16 mouse cellular contexts compared by ENCODE assay signal in the genomic region with DNA sequence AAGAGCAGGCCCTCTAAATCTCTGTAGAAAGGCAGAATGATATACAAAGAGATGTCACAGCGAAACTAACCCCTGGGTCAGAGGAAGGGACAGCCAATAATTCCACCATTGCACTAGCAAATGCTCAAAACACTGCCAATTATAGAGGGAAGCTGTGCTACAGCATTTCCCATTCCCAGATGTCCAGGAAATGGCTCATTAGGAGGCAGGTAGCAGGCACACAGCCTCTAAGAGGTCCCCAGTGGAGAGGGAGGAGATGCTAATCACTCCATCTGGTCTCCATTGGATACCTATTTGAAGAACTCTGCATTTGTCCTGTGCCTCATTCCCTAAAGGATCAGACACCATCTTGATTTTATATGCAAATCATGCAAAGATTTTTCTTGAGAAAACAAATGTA. TPM values are rescaled to one million over a fixed set of nuclear protein-coding genes. Genes with fewer than 3 reads are reported as not detected.
DNase-seq lines count a peak whose midpoint lies in the region; ATAC-seq lines count a peak whose summit lies in the region.
"Had no signal": no experiment of that assay in that cellular context is flagged by ENCODE, and none has a peak within 500 bp of the region (broad histone marks: within the 10 kb centered on the region; RNA-seq: fewer than 3 reads in every experiment).

No protein-coding gene starts in this region.

- 59% methylated on average over 1 of the region's 1 CpGs for WGBS in neural tube, embryonic 14.5 days
- 50% methylated on average over 1 of the region's 1 CpGs for WGBS in neural tube, embryonic 15.5 days
- WGBS in embryonic facial prominence, embryonic 11.5 days = 43% methylated on average over 1 of the region's 1 CpGs
- WGBS in hindbrain, embryonic 15.5 days = 70% methylated on average over 1 of the region's 1 CpGs
- 50% methylated on average over 1 of the region's 1 CpGs for WGBS in midbrain, embryonic 16.5 days

- H3K27me3 ChIP-seq in neural tube, embryonic 14.5 days (ENCODE audit: control insufficient read depth, insufficient read depth, low read length) = no peaks in the 10 kb centered on the region
- H3K27me3 ChIP-seq in neural tube, embryonic 15.5 days (replicated peaks) = no peaks in the 10 kb centered on the region
- no peaks in the 10 kb centered on the region for H3K27me3 ChIP-seq in embryonic facial prominence, embryonic 11.5 days (ENCODE audit: control insufficient read depth, insufficient read depth, low read length)
- H3K27me3 ChIP-seq in hindbrain, embryonic 15.5 days = no peaks in the 10 kb centered on the region
- H3K27me3 ChIP-seq in midbrain, embryonic 16.5 days (ENCODE audit: control insufficient read depth, insufficient read depth, low read depth, low read length) = no peaks in the 10 kb centered on the region

- H3K4me3 ChIP-seq in neural tube, embryonic 14.5 days (ENCODE audit: low read depth, low read length) = no peak overlapping the region
- no peak overlapping the region for H3K4me3 ChIP-seq in neural tube, embryonic 15.5 days (replicated peaks)
- no peak overlapping the region for H3K4me3 ChIP-seq in embryonic facial prominence, embryonic 11.5 days (ENCODE audit: low read depth, low read length)
- no peak overlapping the region for H3K4me3 ChIP-seq in hindbrain, embryonic 15.5 days
- no peak overlapping the region for H3K4me3 ChIP-seq in midbrain, embryonic 16.5 days (ENCODE audit: low read depth, low read length)
- H3K4me3 ChIP-seq: erythroblast, embryonic 14.5 days; gastrocnemius, adult 2 months had no signal

- ATAC-seq in neural tube, embryonic 14.5 days (ENCODE audit: low read depth) = peak; percentile 68; the same call in 1 of the 2 replicates
- no peak for ATAC-seq in neural tube, embryonic 15.5 days (ENCODE audit: low FRiP score)
- ATAC-seq in embryonic facial prominence, embryonic 11.5 days (replicated peaks; ENCODE audit: insufficient number of reproducible peaks, low FRiP score, low TSS enrichment, low read depth) = 0 out of 2 replicates have a peak, but pooled peaks have one; percentile 52
- no peak for ATAC-seq in hindbrain, embryonic 15.5 days (ENCODE audit: low FRiP score, low read depth)
- peak; percentile 84 for ATAC-seq in midbrain, embryonic 16.5 days

- no peak overlapping the region for H3K4me2 ChIP-seq in neural tube, embryonic 14.5 days (ENCODE audit: low read depth, low read length)
- no peak overlapping the region for H3K4me2 ChIP-seq in neural tube, embryonic 15.5 days
- H3K4me2 ChIP-seq in embryonic facial prominence, embryonic 11.5 days (ENCODE audit: low read depth, low read length) = no peak overlapping the region
- H3K4me2 ChIP-seq in hindbrain, embryonic 15.5 days = no peak overlapping the region
- H3K4me2 ChIP-seq in midbrain, embryonic 16.5 days (ENCODE audit: low read length) = no peak overlapping the region
- H3K4me2 ChIP-seq: lung, embryonic 14.5 days had no signal

- H3K9ac ChIP-seq in neural tube, embryonic 14.5 days (replicated peaks; ENCODE audit: low read depth, low read length) = no peak overlapping the region
- H3K9ac ChIP-seq in neural tube, embryonic 15.5 days (replicated peaks) = no peak overlapping the region
- no peak overlapping the region for H3K9ac ChIP-seq in embryonic facial prominence, embryonic 11.5 days (replicated peaks; ENCODE audit: low read length)
- no peak overlapping the region for H3K9ac ChIP-seq in hindbrain, embryonic 15.5 days
- H3K9ac ChIP-seq in midbrain, embryonic 16.5 days (ENCODE audit: low read depth, low read length) = no peak overlapping the region
- H3K9ac ChIP-seq: lung, embryonic 14.5 days had no signal

- H3K9me3 ChIP-seq in neural tube, embryonic 14.5 days (ENCODE audit: control insufficient read depth, low read length) = no peaks in the 10 kb centered on the region
- no peaks in the 10 kb centered on the region for H3K9me3 ChIP-seq in neural tube, embryonic 15.5 days (replicated peaks)
- no peaks in the 10 kb centered on the region for H3K9me3 ChIP-seq in embryonic facial prominence, embryonic 11.5 days (replicated peaks; ENCODE audit: control insufficient read depth, low read length)
- no peaks in the 10 kb centered on the region for H3K9me3 ChIP-seq in hindbrain, embryonic 15.5 days
- no peaks in the 10 kb centered on the region for H3K9me3 ChIP-seq in midbrain, embryonic 16.5 days (replicated peaks; ENCODE audit: control insufficient read depth, low read length, poor library complexity, severe bottlenecking)

- no peak overlapping the region for H3K27ac ChIP-seq in neural tube, embryonic 14.5 days (ENCODE audit: low read depth, low read length)
- H3K27ac ChIP-seq in neural tube, embryonic 15.5 days (replicated peaks) = no peak overlapping the region
- H3K27ac ChIP-seq in embryonic facial prominence, embryonic 11.5 days (replicated peaks; ENCODE audit: low read depth, low read length) = no peak overlapping the region
- peak overlapping the region; percentile 25; the same call in 1 of the 2 replicates for H3K27ac ChIP-seq in hindbrain, embryonic 15.5 days (replicated peaks)
- H3K27ac ChIP-seq in midbrain, embryonic 16.5 days (ENCODE audit: low read length) = 0 out of 2 replicates have a peak overlapping the region, but pooled peaks have one; percentile 17
- H3K27ac ChIP-seq: gastrocnemius, adult 2 months had no signal

- no peaks in the 10 kb centered on the region for H3K36me3 ChIP-seq in neural tube, embryonic 14.5 days (ENCODE audit: control insufficient read depth, insufficient read depth, low read length)
- H3K36me3 ChIP-seq in neural tube, embryonic 15.5 days = no peaks in the 10 kb centered on the region
- no peaks in the 10 kb centered on the region for H3K36me3 ChIP-seq in embryonic facial prominence, embryonic 11.5 days (replicated peaks; ENCODE audit: control insufficient read depth, insufficient read depth, low read depth, low read length)
- H3K36me3 ChIP-seq in hindbrain, embryonic 15.5 days = no peaks in the 10 kb centered on the region
- H3K36me3 ChIP-seq in midbrain, embryonic 16.5 days (ENCODE audit: control insufficient read depth, insufficient read depth, low read length) = no peaks in the 10 kb centered on the region

- no peaks in the 10 kb centered on the region for H3K4me1 ChIP-seq in neural tube, embryonic 14.5 days (ENCODE audit: control insufficient read depth, insufficient read depth, low read length)
- 0 out of 2 replicates have a peak, but pooled peaks cover 3% of the 10 kb centered on the region for H3K4me1 ChIP-seq in neural tube, embryonic 15.5 days
- 0 out of 2 replicates have a peak, but pooled peaks cover 2% of the 10 kb centered on the region for H3K4me1 ChIP-seq in embryonic facial prominence, embryonic 11.5 days (ENCODE audit: control insufficient read depth, insufficient read depth, low read length)
- 0 out of 2 replicates have a peak, but pooled peaks cover 10% of the 10 kb centered on the region for H3K4me1 ChIP-seq in hindbrain, embryonic 15.5 days (replicated peaks)
- H3K4me1 ChIP-seq in midbrain, embryonic 16.5 days (ENCODE audit: control insufficient read depth, insufficient read depth, low read length) = peaks cover 7% of the 10 kb centered on the region; the same call in 1 of the 2 replicates

- peak; percentile 75 for DNase-seq in embryonic facial prominence, embryonic 11.5 days (ENCODE audit: low spot score)
- no peak for DNase-seq in lung, postnatal 4 days
- DNase-seq in thymus, postnatal 14 days = no peak
- DNase-seq in right cerebral cortex, postnatal 14 days = no peak
- DNase-seq: gastrocnemius, adult 2 months; kidney, adult 2 months; lung, embryonic 14.5 days; spleen, adult 18-20 months; thymus, postnatal 4 days had no signal

RNA-seq across cellular contexts. Expression of a gene that starts 19.6 kb away (rescaled TPM):
- not detected in 2 replicates for polyA plus RNA-seq in neural tube, embryonic 14.5 days (2014; fragmentation: Nextera tagmentation; extraction: Ambion mirVana)
- polyA plus RNA-seq in neural tube, embryonic 15.5 days (2015; fragmentation: Nextera tagmentation; extraction: Ambion mirVana) = not detected in 2 replicates
- not detected in 2 replicates for polyA plus RNA-seq in embryonic facial prominence, embryonic 11.5 days (2014; fragmentation: Nextera tagmentation; extraction: Ambion mirVana)
- not detected in 2 replicates for polyA plus RNA-seq in hindbrain, embryonic 15.5 days (2015; fragmentation: Nextera tagmentation; extraction: Ambion mirVana)
- polyA plus RNA-seq in midbrain, embryonic 16.5 days (2015; fragmentation: Nextera tagmentation; extraction: Ambion mirVana) = not detected in 2 replicates
- polyA plus RNA-seq: erythroblast, embryonic 14.5 days; kidney, adult 2 months; liver, adult 2 months; lung, embryonic 14.5 days; stomach, embryonic 16.5 days had no signal

Comparison
In these comparisons a context has a peak if more than half of its experiments do, and no peak if none do; other contexts are left out.
1. ATAC-seq: peak in neural tube, embryonic 14.5 days (single experiment), embryonic facial prominence, embryonic 11.5 days (single experiment) and midbrain, embryonic 16.5 days (single experiment); none in neural tube, embryonic 15.5 days (single experiment) and hindbrain, embryonic 15.5 days (single experiment).
2. H3K27ac ChIP-seq: peak in hindbrain, embryonic 15.5 days (single experiment) and midbrain, embryonic 16.5 days (single experiment); none in neural tube, embryonic 14.5 days (single experiment), neural tube, embryonic 15.5 days (single experiment) and embryonic facial prominence, embryonic 11.5 days (single experiment).